Mouse (Mus musculus) CH12.LX (cell line): ENCODE measurements around the gene Prph2.

Experiments
- E2F4 ChIP-seq: IDR thresholded peaks from 2 replicates; pipeline ENCODE4 v1.6.1; 2011; ENCODE audit warnings: low read depth, low read length, improper control_type of control experiment; ENCODE audit not compliant: insufficient replicate concordance
- KAT2A ChIP-seq: IDR thresholded peaks from 2 replicates; pipeline ENCODE4 v1.6.1; 2012; ENCODE audit warnings: low read length, improper control_type of control experiment, inconsistent platforms; ENCODE audit not compliant: insufficient replicate concordance
- POLR2A ChIP-seq: IDR thresholded peaks from 2 replicates; pipeline ENCODE4 v1.6.1; 2011; ENCODE audit warnings: low read depth, mild to moderate bottlenecking, improper control_type of control experiment, low read length

GRCm38 (mm10) chr17:46929897-46930296, 19.6 kb downstream of the Prph2 start:
- TF ChIP-seq E2F4, result no peak
- TF ChIP-seq POLR2A, result no peak
- no peak for TF ChIP-seq KAT2A
